Mouse (Mus musculus): ENCODE data around the gene Krtap10-10. TPM values are rescaled to one million over a fixed set of nuclear protein-coding genes. Genes with fewer than 3 reads are reported as not detected.
"Not testable (repeated sequence)": the region's sequence is repeated elsewhere in the genome, so short reads cannot be mapped to it uniquely, and the experiment has no call there.

Krtap10-10 gene
- polyA plus RNA-seq (2015; fragmentation: Nextera tagmentation; extraction: Ambion mirVana): not detected in 2 replicates

- H3K27me3 ChIP-seq (ENCODE audit: control insufficient read depth, insufficient read depth, low read length): no peaks in the 10 kb centered on the region
- H3K9me3 ChIP-seq (replicated peaks; ENCODE audit: control insufficient read depth, low read length): no peaks in the 10 kb centered on the region
- H3K9ac ChIP-seq (ENCODE audit: low read length): no peak within 1 kb of the TSS
- no peaks in the 10 kb centered on the region for H3K36me3 ChIP-seq (ENCODE audit: control insufficient read depth, insufficient read depth, low read length)
- 69% methylated on average over 9 of the region's 9 CpGs for WGBS
- no peak within 1 kb of the TSS for H3K4me2 ChIP-seq (ENCODE audit: low read depth, low read length)
- no peak for ATAC-seq (ENCODE audit: insufficient read depth, low FRiP score)
- H3K4me3 ChIP-seq (replicated peaks; ENCODE audit: low read length): no peak within 1 kb of the TSS
- no peak within 1 kb of the TSS for H3K27ac ChIP-seq (ENCODE audit: low read length)
- no peaks in the 10 kb centered on the region for H3K4me1 ChIP-seq (ENCODE audit: control insufficient read depth, insufficient read depth, low read length)
Measured at GRCm38 (mm10) chr10:77835647-77836046, at the start of gene Krtap10-10. Gene Krtap10-10, plus strand, starts transcription at chr10:77835947.

DNA sequence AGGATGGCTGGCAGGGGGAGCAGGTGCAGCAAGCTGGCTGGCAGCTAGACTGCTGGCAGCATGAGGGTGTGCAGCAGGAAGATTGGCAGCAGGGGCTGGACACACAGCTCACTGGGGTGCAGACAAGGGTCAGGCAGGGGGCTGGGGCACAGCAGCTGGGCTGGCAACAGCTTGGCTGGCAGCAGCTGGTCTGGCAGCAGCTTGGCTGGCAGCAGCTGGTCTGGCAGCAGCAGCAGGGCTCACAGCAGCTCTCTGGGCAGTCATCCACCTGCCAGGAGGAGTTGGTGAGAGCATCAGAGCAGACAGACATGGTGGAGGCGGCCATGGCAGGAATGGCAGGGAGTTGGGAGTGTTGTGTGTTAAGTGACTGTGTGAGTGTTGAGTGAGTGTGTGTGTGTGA is 47.9 kb upstream of the Krtap10-10 start, which contains the start of gene Gm7137:
Gm7137 (minus strand) TSS at position 325 of the 400 bp plus-strand sequence.
- WGBS: 57% methylated on average over 1 of the region's 1 CpGs
- ATAC-seq (ENCODE audit: insufficient read depth, low FRiP score): not testable (repeated sequence)

DNA sequence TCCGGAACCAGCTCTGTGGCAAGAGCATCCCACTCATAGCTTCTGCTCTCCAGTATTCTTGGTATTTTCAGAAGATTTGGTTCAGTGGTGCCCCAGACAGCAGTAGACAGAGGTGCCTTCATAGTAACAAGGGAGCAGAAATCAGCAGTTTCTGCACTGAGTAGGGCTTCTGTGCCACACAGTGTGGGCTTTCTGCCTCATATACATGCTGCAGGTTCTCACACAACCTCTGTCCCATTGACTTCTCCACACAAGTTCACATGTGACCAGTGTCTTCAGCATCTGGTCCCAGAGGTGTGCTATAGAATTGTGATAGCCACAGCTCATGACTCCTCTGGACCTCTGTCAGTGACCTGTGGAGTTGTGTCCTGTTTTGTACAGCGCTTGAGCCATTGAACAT is 47.1 kb upstream of the Krtap10-10 start:
- no peak for ATAC-seq (ENCODE audit: insufficient read depth, low FRiP score)

More for the DNA sequence above, 47.9 kb upstream of the Krtap10-10 start, which contains the start of gene Gm7137:
- not testable (repeated sequence) for H3K4me3 ChIP-seq (replicated peaks; ENCODE audit: low read length); H3K27me3 ChIP-seq (ENCODE audit: control insufficient read depth, insufficient read depth, low read length); H3K36me3 ChIP-seq (ENCODE audit: control insufficient read depth, insufficient read depth, low read length); H3K27ac ChIP-seq (ENCODE audit: low read length); H3K9ac ChIP-seq (ENCODE audit: low read length); H3K4me2 ChIP-seq (ENCODE audit: low read depth, low read length); H3K9me3 ChIP-seq (replicated peaks; ENCODE audit: control insufficient read depth, low read length); H3K4me1 ChIP-seq (ENCODE audit: control insufficient read depth, insufficient read depth, low read length)

GRCm38 (mm10) chr10:77794976-77795375 is 40.8 kb upstream of the Krtap10-10 start, which contains the start of gene Gm9639:
Gene Gm9639, minus strand, starts transcription at chr10:77795076.
- no peaks in the 10 kb centered on the region for H3K27me3 ChIP-seq (ENCODE audit: control insufficient read depth, insufficient read depth, low read length)
- H3K4me3 ChIP-seq (replicated peaks; ENCODE audit: low read length): no peak within 1 kb of the TSS
- H3K4me1 ChIP-seq (ENCODE audit: control insufficient read depth, insufficient read depth, low read length): no peaks in the 10 kb centered on the region
- WGBS: 66% methylated on average over 2 of the region's 2 CpGs
- no peaks in the 10 kb centered on the region for H3K36me3 ChIP-seq (ENCODE audit: control insufficient read depth, insufficient read depth, low read length)
- H3K9me3 ChIP-seq (replicated peaks; ENCODE audit: control insufficient read depth, low read length): no peaks in the 10 kb centered on the region
- H3K9ac ChIP-seq (ENCODE audit: low read length): no peak within 1 kb of the TSS
- no peak within 1 kb of the TSS for H3K27ac ChIP-seq (ENCODE audit: low read length)
- H3K4me2 ChIP-seq (ENCODE audit: low read depth, low read length): no peak within 1 kb of the TSS
- no peak for ATAC-seq (ENCODE audit: insufficient read depth, low FRiP score)

More for the DNA sequence above, 47.1 kb upstream of the Krtap10-10 start:
- no peaks in the 10 kb centered on the region for H3K36me3 ChIP-seq (ENCODE audit: control insufficient read depth, insufficient read depth, low read length)
- no peaks in the 10 kb centered on the region for H3K4me1 ChIP-seq (ENCODE audit: control insufficient read depth, insufficient read depth, low read length)
- no peak overlapping the region for H3K27ac ChIP-seq (ENCODE audit: low read length)
- H3K9me3 ChIP-seq (replicated peaks; ENCODE audit: control insufficient read depth, low read length): no peaks in the 10 kb centered on the region
- H3K27me3 ChIP-seq (ENCODE audit: control insufficient read depth, insufficient read depth, low read length): no peaks in the 10 kb centered on the region
- no peak overlapping the region for H3K4me2 ChIP-seq (ENCODE audit: low read depth, low read length)
- WGBS: 71% methylated on average over 2 of the region's 2 CpGs
- no peak overlapping the region for H3K4me3 ChIP-seq (replicated peaks; ENCODE audit: low read length)
- no peak overlapping the region for H3K9ac ChIP-seq (ENCODE audit: low read length)

DNA sequence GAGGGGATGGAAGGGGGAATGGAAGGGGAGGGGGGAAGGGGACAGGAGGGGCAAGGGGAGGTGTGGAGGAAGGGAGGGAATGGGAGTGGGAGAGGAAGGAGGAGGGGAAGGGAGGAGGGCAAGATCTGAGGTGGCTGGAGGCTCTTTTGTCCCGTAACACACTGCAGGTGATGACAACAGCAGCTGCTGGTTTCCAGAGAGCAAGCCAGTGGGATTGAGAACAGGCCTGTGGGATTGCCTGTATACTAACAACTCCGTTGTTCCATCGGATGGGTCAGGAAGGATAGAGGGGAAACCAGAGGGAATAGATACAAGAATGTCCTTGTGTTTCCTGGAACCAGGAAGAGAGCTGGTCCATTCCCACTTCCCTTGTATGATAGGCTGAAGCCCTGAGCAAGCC is 38.1 kb upstream of the Krtap10-10 start:
- no peak overlapping the region for H3K4me3 ChIP-seq (replicated peaks; ENCODE audit: low read length)
- H3K36me3 ChIP-seq (ENCODE audit: control insufficient read depth, insufficient read depth, low read length): no peaks in the 10 kb centered on the region
- no peaks in the 10 kb centered on the region for H3K4me1 ChIP-seq (ENCODE audit: control insufficient read depth, insufficient read depth, low read length)
- WGBS: 15% methylated on average over 3 of the region's 3 CpGs
- no peak overlapping the region for H3K4me2 ChIP-seq (ENCODE audit: low read depth, low read length)
- no peak overlapping the region for H3K27ac ChIP-seq (ENCODE audit: low read length)
- ATAC-seq (ENCODE audit: insufficient read depth, low FRiP score): no peak
- H3K9me3 ChIP-seq (replicated peaks; ENCODE audit: control insufficient read depth, low read length): no peaks in the 10 kb centered on the region
- no peaks in the 10 kb centered on the region for H3K27me3 ChIP-seq (ENCODE audit: control insufficient read depth, insufficient read depth, low read length)
- no peak overlapping the region for H3K9ac ChIP-seq (ENCODE audit: low read length)

- H3K4me1 ChIP-seq (ENCODE audit: control insufficient read depth, insufficient read depth, low read length); H3K9ac ChIP-seq (ENCODE audit: low read length); H3K27me3 ChIP-seq (ENCODE audit: control insufficient read depth, insufficient read depth, low read length); H3K27ac ChIP-seq (ENCODE audit: low read length); ATAC-seq (ENCODE audit: insufficient read depth, low FRiP score); H3K36me3 ChIP-seq (ENCODE audit: control insufficient read depth, insufficient read depth, low read length); H3K4me3 ChIP-seq (replicated peaks; ENCODE audit: low read length); H3K9me3 ChIP-seq (replicated peaks; ENCODE audit: control insufficient read depth, low read length); H3K4me2 ChIP-seq (ENCODE audit: low read depth, low read length): not testable (repeated sequence)
- 38% methylated on average over 3 of the region's 3 CpGs for WGBS
Measured at GRCm38 (mm10) chr10:77798164-77798920, 37.4 kb upstream of the Krtap10-10 start.

GRCm38 (mm10) chr10:77798921-77799508 is 36.7 kb upstream of the Krtap10-10 start, which contains the start of gene Gm19668:
Gene Gm19668, minus strand, starts transcription at chr10:77799133.
- ATAC-seq (ENCODE audit: insufficient read depth, low FRiP score): no peak
- Histone ChIP-seq H3K4me1 (ENCODE audit: control insufficient read depth, insufficient read depth, low read length) (no peaks in the 10 kb centered on the region), H3K27ac (ENCODE audit: low read length) (no peak within 1 kb of the TSS), H3K27me3 (ENCODE audit: control insufficient read depth, insufficient read depth, low read length) (no peaks in the 10 kb centered on the region), H3K4me3 (replicated peaks; ENCODE audit: low read length) (no peak within 1 kb of the TSS), H3K9me3 (replicated peaks; ENCODE audit: control insufficient read depth, low read length) (no peaks in the 10 kb centered on the region), H3K4me2 (ENCODE audit: low read depth, low read length) (no peak within 1 kb of the TSS), H3K9ac (ENCODE audit: low read length) (no peak within 1 kb of the TSS), H3K36me3 (ENCODE audit: control insufficient read depth, insufficient read depth, low read length) (no peaks in the 10 kb centered on the region)
- 62% methylated on average over 8 of the region's 8 CpGs for WGBS

DNA sequence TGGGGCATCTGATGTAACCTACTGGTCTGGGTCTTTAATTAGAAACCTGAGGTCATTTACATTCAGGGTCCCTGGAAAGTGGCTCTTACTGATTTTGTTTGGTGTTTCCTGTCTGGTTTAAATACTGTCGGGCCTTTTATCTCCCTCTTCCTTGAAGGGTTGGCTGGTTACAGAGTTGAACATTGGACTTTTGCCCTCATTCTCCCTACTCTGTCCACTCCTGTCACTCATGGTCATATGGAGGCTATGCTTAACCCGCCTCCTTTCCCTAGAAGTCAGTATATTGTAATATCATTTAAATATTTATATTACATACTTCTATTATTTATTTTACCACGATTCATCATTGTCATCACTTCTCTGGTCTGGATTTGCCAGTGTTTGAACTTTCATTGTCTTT is 31.7 kb upstream of the Krtap10-10 start:
- no peak for ATAC-seq (ENCODE audit: insufficient read depth, low FRiP score)
- Histone ChIP-seq H3K4me1 (ENCODE audit: control insufficient read depth, insufficient read depth, low read length) (no peaks in the 10 kb centered on the region), H3K36me3 (ENCODE audit: control insufficient read depth, insufficient read depth, low read length) (no peaks in the 10 kb centered on the region), H3K4me2 (ENCODE audit: low read depth, low read length) (no peak overlapping the region), H3K9me3 (replicated peaks; ENCODE audit: control insufficient read depth, low read length) (no peaks in the 10 kb centered on the region), H3K27ac (ENCODE audit: low read length) (no peak overlapping the region), H3K9ac (ENCODE audit: low read length) (no peak overlapping the region), H3K4me3 (replicated peaks; ENCODE audit: low read length) (no peak overlapping the region), H3K27me3 (ENCODE audit: control insufficient read depth, insufficient read depth, low read length) (no peaks in the 10 kb centered on the region)
- 42% methylated on average over 3 of the region's 3 CpGs for WGBS

DNA sequence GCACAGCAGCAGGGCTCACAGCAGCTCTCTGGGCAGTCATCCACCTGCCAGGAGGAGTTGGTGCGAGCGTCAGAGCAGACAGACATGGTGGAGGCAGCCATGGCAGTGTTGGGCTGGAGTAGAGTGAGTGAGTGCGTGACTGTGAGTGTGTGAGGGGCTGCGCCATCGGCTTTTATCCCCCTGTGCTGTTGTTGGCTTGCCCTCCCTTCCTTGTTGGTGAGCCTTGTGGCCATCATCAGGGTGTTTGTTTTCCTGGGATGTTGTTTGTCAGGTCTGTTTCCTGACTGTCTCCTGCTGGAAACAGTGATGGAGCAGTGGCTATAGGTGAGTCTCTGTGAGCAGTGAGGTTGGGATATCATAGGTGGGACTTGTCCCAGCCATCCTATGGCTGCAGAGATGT is 24.0 kb upstream of the Krtap10-10 start, which contains the start of gene Gm9507:
Gm9507 (minus strand) TSS at position 101 of the 400 bp plus-strand sequence.
- no peaks in the 10 kb centered on the region for H3K9me3 ChIP-seq (replicated peaks; ENCODE audit: control insufficient read depth, low read length)
- H3K4me1 ChIP-seq (ENCODE audit: control insufficient read depth, insufficient read depth, low read length): no peaks in the 10 kb centered on the region
- ATAC-seq (ENCODE audit: insufficient read depth, low FRiP score): no peak
- H3K9ac ChIP-seq (ENCODE audit: low read length): no peak within 1 kb of the TSS
- 60% methylated on average over 5 of the region's 5 CpGs for WGBS
- no peaks in the 10 kb centered on the region for H3K27me3 ChIP-seq (ENCODE audit: control insufficient read depth, insufficient read depth, low read length)
- H3K4me3 ChIP-seq (replicated peaks; ENCODE audit: low read length): no peak within 1 kb of the TSS
- H3K36me3 ChIP-seq (ENCODE audit: control insufficient read depth, insufficient read depth, low read length): no peaks in the 10 kb centered on the region
- H3K27ac ChIP-seq (ENCODE audit: low read length): no peak within 1 kb of the TSS
- no peak within 1 kb of the TSS for H3K4me2 ChIP-seq (ENCODE audit: low read depth, low read length)
